ENCODE assay signal across 8 mouse cellular contexts in genomic region chr16:37539611-37540580, GRCm38 (mm10). TPM values are rescaled to one million over a fixed set of nuclear protein-coding genes. Genes with fewer than 3 reads are reported as not detected.
DNase-seq lines count a peak whose midpoint lies in the region; ATAC-seq and TF ChIP-seq lines count a peak whose summit lies in the region.

TSS of gene Gtf2e1 (minus strand) at chr16:37539789.
TSS of gene Rabl3 (plus strand) at chr16:37539885.

- peak within 1 kb of the TSS; percentile 95 for H3K9ac ChIP-seq in heart, embryonic 11.5 days (ENCODE audit: low read depth, low read length)
- H3K9ac ChIP-seq in kidney, embryonic 16.5 days (replicated peaks; ENCODE audit: low read length): peak within 1 kb of the TSS; percentile 90
- H3K9ac ChIP-seq in liver, adult 2 months (ENCODE audit: low read depth, low read length): peak within 1 kb of the TSS; percentile 88

- H3K36me3 ChIP-seq in C2C12 (ENCODE audit: control insufficient read depth, insufficient read depth) (peaks cover 13% of the 10 kb centered on the region), myocyte (ENCODE audit: control insufficient read depth, insufficient read depth) (peaks cover 13% of the 10 kb centered on the region)
- H3K36me3 ChIP-seq in erythroblast, embryonic 14.5 days (ENCODE audit: control insufficient read depth): peaks cover 22% of the 10 kb centered on the region
- H3K36me3 ChIP-seq in heart, embryonic 11.5 days (ENCODE audit: control insufficient read depth, insufficient read depth, low read length): peaks cover 8% of the 10 kb centered on the region
- H3K36me3 ChIP-seq in kidney, embryonic 16.5 days (ENCODE audit: insufficient read depth, low read length): peaks cover 11% of the 10 kb centered on the region
- peaks cover 7% of the 10 kb centered on the region for H3K36me3 ChIP-seq in liver, adult 2 months (ENCODE audit: control insufficient read depth, insufficient read depth, low read length)
- H3K36me3 ChIP-seq in splenic B cell, adult 2 months (ENCODE audit: control insufficient read depth, insufficient read depth, low read length, poor library complexity, severe bottlenecking): peaks cover 3% of the 10 kb centered on the region; the same call in 1 of the 2 replicates

- no peaks in the 10 kb centered on the region for H3K9me3 ChIP-seq in erythroblast, embryonic 14.5 days (ENCODE audit: control insufficient read depth, low read length)
- no peaks in the 10 kb centered on the region for H3K9me3 ChIP-seq in heart, embryonic 11.5 days (replicated peaks; ENCODE audit: control insufficient read depth, low read length)
- no peaks in the 10 kb centered on the region for H3K9me3 ChIP-seq in kidney, embryonic 16.5 days (ENCODE audit: low read length)

- DNase-seq in brain, embryonic 14.5 days (ENCODE audit: low read depth): peak; percentile 100
- peak; percentile 98 for DNase-seq in liver, adult 2 months (ENCODE audit: extremely low read depth, low read depth, low spot score)
- peak; percentile 98 for DNase-seq in splenic B cell, adult 2 months (ENCODE audit: low read depth, low spot score)

- peak within 1 kb of the TSS; percentile 77 for H3K4me2 ChIP-seq in heart, embryonic 11.5 days
- H3K4me2 ChIP-seq in kidney, embryonic 16.5 days (replicated peaks; ENCODE audit: low read depth, low read length): peak within 1 kb of the TSS; percentile 73
- H3K4me2 ChIP-seq in myocyte (ENCODE audit: low read depth): peak within 1 kb of the TSS; percentile 90

- no peak for TF ChIP-seq CTCF in C2C12 (IDR thresholded peaks at IDR 0.05; ENCODE audit: control insufficient read depth, insufficient read depth, insufficient read length)
- TF ChIP-seq CTCF in brain, embryonic 14.5 days (IDR thresholded peaks at IDR 0.05; ENCODE audit: borderline replicate concordance, extremely low read depth, insufficient read depth, insufficient read length): no peak
- no peak for TF ChIP-seq CTCF in liver, adult 2 months (IDR thresholded peaks at IDR 0.05; ENCODE audit: low read depth, low read length)

- peak; percentile 98 for ATAC-seq in heart, embryonic 11.5 days (replicated peaks; ENCODE audit: insufficient number of reproducible peaks, low FRiP score, low TSS enrichment)
- ATAC-seq in kidney, embryonic 16.5 days (ENCODE audit: low FRiP score, low TSS enrichment): peak; percentile 99

- H3K27me3 ChIP-seq in C2C12 (ENCODE audit: control insufficient read depth, insufficient read depth, insufficient read length): no peaks in the 10 kb centered on the region
- H3K27me3 ChIP-seq in erythroblast, embryonic 14.5 days (ENCODE audit: control insufficient read depth): no peaks in the 10 kb centered on the region
- no peaks in the 10 kb centered on the region for H3K27me3 ChIP-seq in heart, embryonic 11.5 days (ENCODE audit: control insufficient read depth, insufficient read depth, low read length)
- H3K27me3 ChIP-seq in kidney, embryonic 16.5 days (ENCODE audit: insufficient read depth, low read length): no peaks in the 10 kb centered on the region
- no peaks in the 10 kb centered on the region for H3K27me3 ChIP-seq in liver, adult 2 months (ENCODE audit: control insufficient read depth, insufficient read depth, low read length)
- no peaks in the 10 kb centered on the region for H3K27me3 ChIP-seq in myocyte (ENCODE audit: control insufficient read depth, insufficient read depth, insufficient read length)
- no peaks in the 10 kb centered on the region for H3K27me3 ChIP-seq in splenic B cell, adult 2 months (ENCODE audit: control insufficient read depth, insufficient read depth, low read length, poor library complexity, severe bottlenecking)

- H3ac ChIP-seq in C2C12 (ENCODE audit: control insufficient read depth, insufficient read length, low read depth): peak within 1 kb of the TSS; percentile 87
- peak within 1 kb of the TSS; percentile 45 for H3ac ChIP-seq in myocyte (ENCODE audit: control insufficient read depth, insufficient read length)

- TF ChIP-seq POLR2A in brain, embryonic 14.5 days (IDR thresholded peaks at IDR 0.05; ENCODE audit: borderline replicate concordance, extremely low read depth, insufficient read depth, insufficient read length, poor library complexity, severe bottlenecking): peak; percentile 71; the same call in 1 of the 2 replicates
- TF ChIP-seq POLR2A in liver, adult 2 months (IDR thresholded peaks at IDR 0.05; ENCODE audit: extremely low read depth, insufficient read depth, low read length): peak; percentile 57; the same call in 1 of the 2 replicates
- TF ChIP-seq POLR2A in myocyte (IDR thresholded peaks at IDR 0.05; ENCODE audit: insufficient read length, low read depth): peak; percentile 92

- peaks cover 27% of the 10 kb centered on the region for H3K4me1 ChIP-seq in erythroblast, embryonic 14.5 days (ENCODE audit: control insufficient read depth)
- peaks cover 12% of the 10 kb centered on the region; the same call in 1 of the 2 replicates for H3K4me1 ChIP-seq in heart, embryonic 11.5 days (ENCODE audit: control insufficient read depth, insufficient read depth, low read length)
- peaks cover 16% of the 10 kb centered on the region for H3K4me1 ChIP-seq in kidney, embryonic 16.5 days (ENCODE audit: insufficient read depth, low read length)
- peaks cover 20% of the 10 kb centered on the region; the same call in 1 of the 2 replicates for H3K4me1 ChIP-seq in liver, adult 2 months (ENCODE audit: control insufficient read depth, insufficient read depth, low read length)

- peak within 1 kb of the TSS; percentile 64 for H3K4me3 ChIP-seq in C2C12 (ENCODE audit: insufficient read depth, poor library complexity, severe bottlenecking)
- peak within 1 kb of the TSS; percentile 79 for H3K4me3 ChIP-seq in erythroblast, embryonic 14.5 days (replicated peaks)
- peak within 1 kb of the TSS; percentile 86 for H3K4me3 ChIP-seq in heart, embryonic 11.5 days (ENCODE audit: low read depth, low read length)
- H3K4me3 ChIP-seq in kidney, embryonic 16.5 days (ENCODE audit: low read length): peak within 1 kb of the TSS; percentile 74
- H3K4me3 ChIP-seq in liver, adult 2 months (ENCODE audit: insufficient read depth, low read depth, low read length): peak within 1 kb of the TSS; percentile 85
- H3K4me3 ChIP-seq in myocyte: peak within 1 kb of the TSS; percentile 88

- H3K79me3 ChIP-seq in C2C12 (ENCODE audit: low read depth): peaks cover 15% of the 10 kb centered on the region

- H3K27ac ChIP-seq in heart, embryonic 11.5 days (ENCODE audit: low read depth, low read length): peak within 1 kb of the TSS; percentile 93
- peak within 1 kb of the TSS; percentile 93 for H3K27ac ChIP-seq in kidney, embryonic 16.5 days (ENCODE audit: low read length)
- H3K27ac ChIP-seq in liver, adult 2 months (replicated peaks; ENCODE audit: insufficient read depth, low read depth, low read length): peak within 1 kb of the TSS; percentile 95

- H3K79me2 ChIP-seq in C2C12 (ENCODE audit: control insufficient read depth, insufficient read depth) (peaks cover 34% of the 10 kb centered on the region), myocyte (ENCODE audit: control insufficient read depth, insufficient read depth) (peaks cover 19% of the 10 kb centered on the region)
- no peaks in the 10 kb centered on the region; the same call in 1 of the 2 replicates for H3K79me2 ChIP-seq in liver, adult 2 months (ENCODE audit: control insufficient read depth, insufficient read depth, low read length)

- WGBS in heart, embryonic 11.5 days (ENCODE audit: insufficient replicate concordance): 2% methylated on average over 41 of the region's 41 CpGs
- 2% methylated on average over 41 of the region's 41 CpGs for WGBS in kidney, embryonic 16.5 days
- under 1% methylated on average over 41 of the region's 41 CpGs for WGBS in liver, adult 2 months

TF ChIP-seq in C2C12, 6 proteins besides CTCF, POLR2A, EP300 and RAD21:
- TF ChIP-seq MAX (IDR thresholded peaks at IDR 0.05) (peak; percentile 42), CEBPB (IDR thresholded peaks at IDR 0.05; ENCODE audit: low read depth) (no peak), MYOG (IDR thresholded peaks at IDR 0.05; ENCODE audit: control insufficient read depth, extremely low read depth, insufficient read length) (no peak), USF1 (IDR thresholded peaks at IDR 0.05; ENCODE audit: low read depth) (no peak)

TF ChIP-seq in myocyte, 11 proteins besides CTCF, POLR2A, EP300 and RAD21:
- TF ChIP-seq TCF12 (IDR thresholded peaks at IDR 0.05; ENCODE audit: insufficient read depth, poor library complexity, severe bottlenecking): no peak
- TF ChIP-seq USF1 (IDR thresholded peaks at IDR 0.05; ENCODE audit: low read depth): no peak
- TF ChIP-seq POLR2AphosphoS2 (IDR thresholded peaks at IDR 0.05; ENCODE audit: insufficient read length, low read depth): peak; percentile 95

RNA-seq across cellular contexts. Expression of gene Gtf2e1, which starts in this region (rescaled TPM):
- polyA plus RNA-seq in C2C12 (2012; fragmentation: generic; extraction: Trizol) (10.2 TPM), myocyte (2012; fragmentation: generic; extraction: Trizol) (10.3 TPM)
- 26.7 and 27.5 TPM in 2 replicates for polyA plus RNA-seq in brain, embryonic 14.5 days (2012; rRNA removed)
- 0.07 TPM in 2 replicates for polyA plus RNA-seq in erythroblast, embryonic 14.5 days (2012)
- polyA plus RNA-seq in heart, embryonic 11.5 days (2014; fragmentation: Nextera tagmentation; extraction: Ambion mirVana): 27.2 and 30.1 TPM in 2 replicates
- polyA plus RNA-seq in kidney, embryonic 16.5 days (2015; fragmentation: Nextera tagmentation; extraction: Ambion mirVana): 26.4 and 29.0 TPM in 2 replicates
- total RNA-seq in liver, adult 2 months (2014; rRNA removed): 7.2 and 8.3 TPM in 2 replicates
- polyA plus RNA-seq in liver, adult 2 months (2012; rRNA removed): 5.0 and 5.5 TPM in 2 replicates

RNA-seq across cellular contexts. Expression of gene Rabl3, which starts in this region (rescaled TPM):
- polyA plus RNA-seq in C2C12 (2012; fragmentation: generic; extraction: Trizol): 8.4 TPM
- polyA plus RNA-seq in brain, embryonic 14.5 days (2012; rRNA removed): 8.6 and 10.8 TPM in 2 replicates
- polyA plus RNA-seq in erythroblast, embryonic 14.5 days (2012): 0.04 and 0.05 TPM in 2 replicates
- 34.4 and 36.3 TPM in 2 replicates for polyA plus RNA-seq in heart, embryonic 11.5 days (2014; fragmentation: Nextera tagmentation; extraction: Ambion mirVana)
- 24.7 and 25.3 TPM in 2 replicates for polyA plus RNA-seq in kidney, embryonic 16.5 days (2015; fragmentation: Nextera tagmentation; extraction: Ambion mirVana)
- 10.4 and 10.7 TPM in 2 replicates for total RNA-seq in liver, adult 2 months (2014; rRNA removed)
- polyA plus RNA-seq in liver, adult 2 months (2012; rRNA removed): 2.8 and 3.5 TPM in 2 replicates
- polyA plus RNA-seq in myocyte (2012; fragmentation: generic; extraction: Trizol): 6.0 TPM

Comparison
In these comparisons a context has a peak if more than half of its experiments do, and no peak if none do; other contexts are left out.
1. Peak in every context shown above with its lines: DNase-seq, ATAC-seq, H3K4me3 ChIP-seq and H3K27ac ChIP-seq.